Mouse (Mus musculus) heart, adult 2 months (tissue): ENCODE results near the gene Ip6k1. TPM values are rescaled to one million over a fixed set of nuclear protein-coding genes. Genes with fewer than 3 reads are reported as not detected.

ENCODE experiments used
- DNase-seq, 2 experiments: peaks; one replicate each; pipeline ENCODE4 v3.0.0; 2021
- H3K27ac ChIP-seq: fragments of 200-600 bp; 2 replicates; pipeline ENCODE4 v1.8.1; 2022
- H3K27me3 ChIP-seq: fragments of 200-500 bp; 2 replicates; pipeline ENCODE4 v1.6.1; 2012; ENCODE audit warnings: mild to moderate bottlenecking, low read length, inconsistent platforms, mixed read lengths; ENCODE audit not compliant: control insufficient read depth, insufficient read depth
- H3K36me3 ChIP-seq: fragments of 200-500 bp; 2 replicates; pipeline ENCODE4 v1.6.1; 2012; ENCODE audit warnings: low read length, inconsistent platforms; ENCODE audit not compliant: control insufficient read depth, insufficient read depth
- H3K4me1 ChIP-seq: fragments of 200-500 bp; 2 replicates; pipeline ENCODE4 v1.6.1; 2011; ENCODE audit warnings: low read length; ENCODE audit not compliant: control insufficient read depth, insufficient read depth
- H3K4me3 ChIP-seq: fragments of 200-600 bp; 2 replicates; pipeline ENCODE4 v1.8.1; 2022
- H3K79me2 ChIP-seq: fragments of 200-500 bp; replicated peaks from 2 replicates; pipeline ENCODE4 v1.6.1; 2012; ENCODE audit warnings: mild to moderate bottlenecking, inconsistent platforms, low read length, moderate library complexity, mixed read lengths; ENCODE audit not compliant: control insufficient read depth, insufficient read depth
- H3K9ac ChIP-seq: fragments of 200-500 bp; 2 replicates; pipeline ENCODE4 v1.6.1; 2012; ENCODE audit warnings: low read depth, mild to moderate bottlenecking, control low read depth, inconsistent platforms, low read length, mixed read lengths
- CTCF ChIP-seq: fragments of 200-600 bp; IDR thresholded peaks from 2 replicates; pipeline ENCODE4 v1.8.1; 2022; ENCODE audit warnings: antibody characterized with exemption, mild to moderate bottlenecking, moderate library complexity
- EP300 ChIP-seq: fragments of 200-500 bp; IDR thresholded peaks from 2 replicates; pipeline ENCODE4 v1.6.1; 2011; ENCODE audit warnings: low read depth, low read length, control low read depth; ENCODE audit not compliant: insufficient read depth
- POLR2A ChIP-seq: fragments of 200-500 bp; IDR thresholded peaks from 2 replicates; pipeline ENCODE4 v1.6.1; 2011; ENCODE audit warnings: mild to moderate bottlenecking, low read depth, low read length, control low read depth; ENCODE audit not compliant: insufficient read depth
- WGBS: fragments of 180-500 bp; shearing (Covaris S2); methylation state at CpG from one replicate; pipeline ENCODE4 v1.1.7; 2018; 5-methylcytosine and 5-hydroxymethylcytosine counted together
- intact Hi-C: fragments of 180-260 bp; cut with DNase I; formaldehyde crosslinking; loops from one replicate; pipeline ENCODE4 v1.15.1; 2025
- polyA plus RNA-seq: library from polyadenylated mRNA; depleted of rRNA; stranded (reverse); fragments of >200 nt; gene quantifications from 2 replicates; pipeline ENCODE4 v1.2.3, GENCODE M21; 2012
- total RNA-seq, 2 experiments: library from RNA; stranded (reverse); gene quantifications; 2 replicates each; pipeline ENCODE4 v1.2.3; 2021

Gene Ip6k1
- total and polyA plus RNA-seq, 3 experiments = 30.9 to 46.0 (median 39.8) TPM

GRCm38 (mm10) chr9:107968531-107968930 lies 33.8 kb upstream of the Ip6k1 start:
- no peak overlapping the region for H3K9ac ChIP-seq
- H3K4me1 ChIP-seq = peaks cover 17% of the 10 kb centered on the region
- H3K27ac ChIP-seq = no peak overlapping the region; the same call in 1 of the 2 replicates
- WGBS = 92% methylated on average over 7 of the region's 7 CpGs
- no peaks in the 10 kb centered on the region for H3K79me2 ChIP-seq
- no peak overlapping the region for H3K4me3 ChIP-seq
- H3K36me3 ChIP-seq = no peaks in the 10 kb centered on the region
- intact Hi-C loops = no loop called here
- no peaks in the 10 kb centered on the region for H3K27me3 ChIP-seq
- no peak for TF ChIP-seq EP300
- TF ChIP-seq CTCF = no peak
- TF ChIP-seq POLR2A = no peak
- DNase-seq = no peak

GRCm38 (mm10) chr9:107970311-107970710 lies 32.0 kb upstream of the Ip6k1 start:
- Histone ChIP-seq H3K27me3 (no peaks in the 10 kb centered on the region), H3K36me3 (no peaks in the 10 kb centered on the region), H3K4me1 (peaks cover 19% of the 10 kb centered on the region), H3K4me3 (no peak overlapping the region), H3K27ac (no peak overlapping the region), H3K79me2 (no peaks in the 10 kb centered on the region), H3K9ac (no peak overlapping the region)
- intact Hi-C loops = no loop called here
- no peak for DNase-seq
- WGBS = 78% methylated on average over 5 of the region's 5 CpGs
- TF ChIP-seq CTCF (no peak), EP300 (no peak), POLR2A (no peak)

DNA sequence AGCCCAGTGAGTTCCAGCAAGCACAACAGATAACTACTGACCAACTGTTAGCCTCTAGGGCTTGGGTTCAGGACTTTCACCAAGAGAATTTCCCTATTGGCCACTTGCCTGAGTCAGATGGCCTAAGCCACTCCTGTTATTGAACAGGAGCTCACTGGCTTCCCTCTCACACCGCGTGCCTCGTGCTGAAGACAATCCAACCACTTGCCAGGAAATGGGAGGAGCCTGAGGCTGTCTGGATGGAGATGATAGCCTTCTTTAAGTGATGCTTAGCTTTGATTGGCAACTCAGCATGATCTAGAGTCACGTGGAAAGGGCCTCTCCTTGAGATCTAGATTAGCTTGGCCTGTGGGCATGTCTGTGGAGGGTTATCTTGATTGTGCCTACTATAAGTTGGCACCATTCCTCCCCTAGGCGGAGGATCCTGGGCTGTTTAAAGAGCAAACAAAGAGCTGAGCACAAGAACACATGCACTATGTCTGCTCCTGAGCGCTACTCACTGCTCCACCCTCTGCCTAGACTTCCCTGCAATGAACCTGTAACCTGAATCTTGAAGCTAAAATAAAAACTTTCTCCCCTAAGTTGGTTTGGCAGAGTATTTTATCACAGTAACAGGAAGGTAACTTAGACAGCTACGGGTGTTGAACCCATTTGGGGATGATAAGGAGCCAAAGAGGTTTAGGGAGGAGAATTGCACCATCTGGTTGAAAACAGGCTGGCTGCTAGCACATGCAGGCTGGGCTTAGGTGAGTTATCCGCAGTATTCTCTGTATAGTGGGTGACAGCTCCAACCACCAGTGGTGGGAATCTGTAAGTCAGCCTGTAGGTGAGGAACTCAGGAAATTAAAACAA lies 30.4 kb upstream of the Ip6k1 start:
- H3K27me3 ChIP-seq = no peaks in the 10 kb centered on the region
- 42% methylated on average over 8 of the region's 8 CpGs for WGBS
- no peaks in the 10 kb centered on the region for H3K36me3 ChIP-seq
- H3K9ac ChIP-seq = no peak overlapping the region
- no peak overlapping the region for H3K4me3 ChIP-seq
- peak; percentile 56 to 63 for DNase-seq
- peaks cover 25% of the 10 kb centered on the region for H3K4me1 ChIP-seq
- no peak for TF ChIP-seq CTCF
- TF ChIP-seq EP300 = peak; percentile 88; the same call in 1 of the 2 replicates
- TF ChIP-seq POLR2A = peak; percentile 51; the same call in 1 of the 2 replicates
- peak overlapping the region; percentile 47 for H3K27ac ChIP-seq
- H3K79me2 ChIP-seq = peaks cover 3% of the 10 kb centered on the region
- intact Hi-C loops = no loop called here

DNA sequence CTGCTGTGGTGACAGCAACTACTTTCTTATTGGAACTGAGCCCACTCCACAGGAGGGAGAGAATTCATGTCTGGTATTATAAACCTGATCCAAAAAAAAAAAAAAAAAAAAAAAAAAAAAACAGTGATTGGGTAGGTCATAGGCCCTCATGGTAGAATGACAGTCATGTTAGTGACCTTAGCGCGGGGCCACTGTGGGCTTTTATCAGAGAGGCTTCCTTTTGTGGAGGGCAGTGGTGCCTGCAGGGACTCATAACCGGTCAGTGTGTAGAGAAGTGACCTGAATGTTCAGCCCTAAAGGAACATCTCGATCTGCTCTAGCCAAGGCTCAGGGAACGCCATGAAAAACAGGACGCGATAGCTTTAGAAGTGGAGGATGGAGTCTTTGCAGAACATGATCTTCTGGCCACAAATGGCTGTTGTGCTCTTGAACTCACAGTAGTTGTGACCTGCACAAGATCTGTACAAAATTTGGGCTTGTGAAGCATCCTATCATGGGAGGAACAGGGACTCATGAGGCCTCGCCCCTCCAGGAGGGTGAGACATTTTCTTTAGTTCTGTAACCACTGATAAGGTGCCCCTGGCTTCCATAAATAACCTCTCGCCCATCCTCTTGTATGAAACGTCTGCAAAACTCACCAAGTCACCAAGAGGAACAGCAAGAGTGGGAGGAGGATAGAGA lies 27.7 kb upstream of the Ip6k1 start:
- Histone ChIP-seq H3K9ac (no peak overlapping the region), H3K4me1 (peaks cover 23% of the 10 kb centered on the region), H3K36me3 (no peaks in the 10 kb centered on the region), H3K27ac (peak overlapping the region; percentile 80), H3K4me3 (no peak overlapping the region), H3K79me2 (peaks cover 3% of the 10 kb centered on the region), H3K27me3 (no peaks in the 10 kb centered on the region)
- TF ChIP-seq POLR2A = no peak
- TF ChIP-seq CTCF = no peak
- TF ChIP-seq EP300 = no peak
- DNase-seq = no peak
- intact Hi-C loops = no loop called here
- WGBS = 18% methylated on average over 10 of the region's 10 CpGs

GRCm38 (mm10) chr9:107975399-107976386 lies 26.6 kb upstream of the Ip6k1 start, which contains the start of gene Uba7:
TSS of gene Uba7 (plus strand) at chr9:107975505.
- Histone ChIP-seq H3K27me3 (no peaks in the 10 kb centered on the region), H3K27ac (peak within 1 kb of the TSS; percentile 80), H3K9ac (peak within 1 kb of the TSS; percentile 84), H3K79me2 (peaks cover 3% of the 10 kb centered on the region), H3K36me3 (no peaks in the 10 kb centered on the region), H3K4me3 (peak within 1 kb of the TSS; percentile 42), H3K4me1 (peaks cover 28% of the 10 kb centered on the region)
- 36% methylated on average over 12 of the region's 12 CpGs for WGBS
- peak; percentile 64 to 65 for DNase-seq
- intact Hi-C loops = no loop called here
- TF ChIP-seq EP300 = peak; percentile 63; the same call in 1 of the 2 replicates
- TF ChIP-seq POLR2A = peak; percentile 75; the same call in 1 of the 2 replicates
- TF ChIP-seq CTCF = no peak
